Mouse (Mus musculus) megakaryocyte, embryonic 14.5 days (primary cell): ENCODE data around the gene Phkb.

Experiments used
- FLI1 ChIP-seq: IDR thresholded peaks from 2 replicates; pipeline ENCODE4 v1.6.1; 2012; ENCODE audit warnings: low read length, inconsistent platforms, mixed read lengths
- GATA1 ChIP-seq: IDR thresholded peaks from 3 replicates; pipeline ENCODE4 v1.6.1; 2012; ENCODE audit warnings: mixed read lengths, low read length, inconsistent platforms, borderline replicate concordance

DNA sequence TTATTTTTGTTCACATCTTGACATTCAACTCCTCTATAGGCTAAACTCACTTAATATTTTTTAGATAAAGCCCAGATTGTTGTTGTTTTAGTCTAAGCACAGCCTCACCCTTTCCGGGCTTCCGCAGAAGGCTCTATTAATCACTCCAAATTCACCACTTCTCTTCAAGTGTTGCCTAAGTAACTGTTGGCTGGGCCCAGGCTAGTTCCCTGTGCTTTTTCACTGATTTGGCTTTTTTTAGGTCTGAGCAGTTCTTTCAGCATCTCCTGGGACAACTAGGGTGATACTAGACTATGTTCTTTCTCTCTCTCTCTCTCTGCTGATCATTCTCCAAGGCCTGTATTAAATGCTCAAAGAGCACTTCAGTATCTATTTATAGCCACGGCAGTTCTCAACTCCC is 85.3 kb downstream of the Phkb start:
- TF ChIP-seq GATA1, result no peak
- TF ChIP-seq FLI1, result no peak
